Mouse (Mus musculus): Measurements from ENCODE around the gene Hhex. TPM values are rescaled to one million over a fixed set of nuclear protein-coding genes. Genes with fewer than 3 reads are reported as not detected.

Hhex gene
- polyA plus RNA-seq, 1 experiment from 2014 or later = 4.7 TPM

DNA sequence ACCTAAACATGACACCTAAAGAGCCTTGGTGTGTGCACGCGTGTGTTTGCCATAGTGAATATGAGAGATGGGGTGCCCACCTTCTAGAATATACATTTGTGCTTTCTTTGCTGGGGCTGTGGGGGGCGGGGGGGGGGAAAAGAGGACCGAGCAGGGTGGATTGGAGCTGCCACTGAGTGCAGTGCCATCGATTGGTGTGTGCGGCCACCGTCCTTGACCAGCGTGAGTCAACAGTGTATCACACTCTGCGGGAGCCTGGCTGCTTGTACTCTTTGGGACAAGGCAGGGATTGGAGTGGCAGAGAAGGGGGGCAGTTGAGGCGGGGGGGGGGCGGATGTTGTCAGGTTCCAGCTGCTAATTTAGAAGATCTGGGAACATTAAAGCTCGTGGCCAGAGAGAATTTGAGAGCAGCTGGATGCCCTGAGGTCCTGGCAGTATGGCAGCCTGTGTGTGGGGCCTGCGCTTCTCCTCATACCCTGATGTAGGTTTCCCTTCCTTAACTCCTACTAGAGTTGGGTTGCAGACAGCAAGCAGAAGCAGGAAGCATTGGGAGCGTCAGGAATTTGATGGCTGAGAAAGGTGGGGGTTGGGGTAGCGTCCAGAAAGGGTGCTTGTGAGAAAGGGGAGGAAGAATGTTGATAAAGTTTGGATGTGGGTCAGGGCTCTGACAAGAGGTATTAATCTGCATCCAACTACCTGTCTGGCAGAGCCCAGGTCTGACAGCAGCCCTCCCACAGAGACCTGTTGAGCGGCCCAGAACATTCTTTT lies 6.3 kb downstream of the Hhex start:
- H3K4me3 ChIP-seq (ENCODE audit: low read depth, low read length) = no peak overlapping the region
- no peak overlapping the region for H3K9ac ChIP-seq (ENCODE audit: low read length)
- H3K4me2 ChIP-seq (ENCODE audit: low read depth, severe bottlenecking) = no peak overlapping the region
- no peaks in the 10 kb centered on the region for H3K36me3 ChIP-seq (ENCODE audit: control insufficient read depth, insufficient read depth, low read length)
- DNase-seq (ENCODE audit: low spot score) (no peak), ATAC-seq (ENCODE audit: insufficient number of reproducible peaks, low FRiP score, low TSS enrichment, low read depth) (no peak)
- WGBS = 66% methylated on average over 16 of the region's 16 CpGs
- H3K9me3 ChIP-seq (ENCODE audit: control insufficient read depth, low read length) = no peaks in the 10 kb centered on the region
- peaks cover 4% of the 10 kb centered on the region; the same call in 1 of the 2 replicates for H3K4me1 ChIP-seq (ENCODE audit: control insufficient read depth, insufficient read depth, low read length)
- peaks cover 26% of the 10 kb centered on the region for H3K27me3 ChIP-seq (ENCODE audit: control insufficient read depth, insufficient read depth, low read length)
- H3K27ac ChIP-seq (replicated peaks; ENCODE audit: low read depth, low read length) = no peak overlapping the region

- no peak for DNase-seq (ENCODE audit: low spot score)
- Histone ChIP-seq H3K4me3 (ENCODE audit: low read depth, low read length) (no peak overlapping the region), H3K27ac (replicated peaks; ENCODE audit: low read depth, low read length) (no peak overlapping the region), H3K27me3 (ENCODE audit: control insufficient read depth, insufficient read depth, low read length) (peaks cover 8% of the 10 kb centered on the region; the same call in 1 of the 2 replicates), H3K9me3 (ENCODE audit: control insufficient read depth, low read length) (no peaks in the 10 kb centered on the region), H3K4me1 (ENCODE audit: control insufficient read depth, insufficient read depth, low read length) (no peaks in the 10 kb centered on the region), H3K9ac (ENCODE audit: low read length) (no peak overlapping the region), H3K36me3 (ENCODE audit: control insufficient read depth, insufficient read depth, low read length) (no peaks in the 10 kb centered on the region), H3K4me2 (ENCODE audit: low read depth, severe bottlenecking) (no peak overlapping the region)
- ATAC-seq (ENCODE audit: insufficient number of reproducible peaks, low FRiP score, low TSS enrichment, low read depth) = no peak
- 83% methylated on average over 10 of the region's 10 CpGs for WGBS
These were observed 8.1 kb downstream of the Hhex start for GRCm38 (mm10) chr19:37442524-37443286.

- ATAC-seq (ENCODE audit: insufficient number of reproducible peaks, low FRiP score, low TSS enrichment, low read depth) = no peak
- Histone ChIP-seq H3K36me3 (ENCODE audit: control insufficient read depth, insufficient read depth, low read length) (no peaks in the 10 kb centered on the region), H3K27me3 (ENCODE audit: control insufficient read depth, insufficient read depth, low read length) (peaks cover 6% of the 10 kb centered on the region; the same call in 1 of the 2 replicates), H3K27ac (replicated peaks; ENCODE audit: low read depth, low read length) (no peak overlapping the region), H3K9me3 (ENCODE audit: control insufficient read depth, low read length) (no peaks in the 10 kb centered on the region), H3K9ac (ENCODE audit: low read length) (no peak overlapping the region), H3K4me2 (ENCODE audit: low read depth, severe bottlenecking) (no peak overlapping the region), H3K4me3 (ENCODE audit: low read depth, low read length) (no peak overlapping the region), H3K4me1 (ENCODE audit: control insufficient read depth, insufficient read depth, low read length) (no peaks in the 10 kb centered on the region)
- DNase-seq (ENCODE audit: low spot score) = no peak
- WGBS = 71% methylated on average over 4 of the region's 4 CpGs
These were observed 9.1 kb downstream of the Hhex start for GRCm38 (mm10) chr19:37443631-37444140.

DNA sequence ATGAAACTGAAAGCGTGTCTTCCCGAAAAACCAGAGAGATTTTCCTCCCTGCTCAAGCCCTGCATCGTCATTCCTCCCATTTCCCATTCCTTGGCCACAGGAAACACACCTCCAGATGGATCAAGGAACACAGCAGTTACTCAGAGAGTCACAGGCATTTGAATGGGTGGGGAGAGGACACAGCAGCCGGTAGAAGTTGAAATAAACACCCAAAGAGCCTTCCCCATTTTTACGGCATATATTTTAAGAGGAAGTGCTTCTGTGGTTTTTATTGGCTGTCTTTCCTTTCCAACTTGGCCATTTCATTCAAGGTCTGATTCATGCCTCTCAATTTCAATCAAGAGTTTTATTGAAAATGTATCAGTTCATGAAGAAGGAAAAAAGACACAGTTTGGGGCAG lies 13.6 kb downstream of the Hhex start:
- no peaks in the 10 kb centered on the region for H3K9me3 ChIP-seq (ENCODE audit: control insufficient read depth, low read length)
- H3K4me1 ChIP-seq (ENCODE audit: control insufficient read depth, insufficient read depth, low read length) = no peaks in the 10 kb centered on the region
- DNase-seq (ENCODE audit: low spot score) (no peak), ATAC-seq (ENCODE audit: insufficient number of reproducible peaks, low FRiP score, low TSS enrichment, low read depth) (no peak)
- H3K9ac ChIP-seq (ENCODE audit: low read length) = no peak overlapping the region
- H3K27ac ChIP-seq (replicated peaks; ENCODE audit: low read depth, low read length) = no peak overlapping the region
- no peak overlapping the region for H3K4me3 ChIP-seq (ENCODE audit: low read depth, low read length)
- no peak overlapping the region for H3K4me2 ChIP-seq (ENCODE audit: low read depth, severe bottlenecking)
- no peaks in the 10 kb centered on the region for H3K36me3 ChIP-seq (ENCODE audit: control insufficient read depth, insufficient read depth, low read length)
- no peaks in the 10 kb centered on the region for H3K27me3 ChIP-seq (ENCODE audit: control insufficient read depth, insufficient read depth, low read length)
- WGBS = 54% methylated on average over 5 of the region's 5 CpGs

GRCm38 (mm10) chr19:37449246-37449645 lies 14.6 kb downstream of the Hhex start:
- H3K27ac ChIP-seq (replicated peaks; ENCODE audit: low read depth, low read length) = no peak overlapping the region
- H3K4me1 ChIP-seq (ENCODE audit: control insufficient read depth, insufficient read depth, low read length) = no peaks in the 10 kb centered on the region
- no peak overlapping the region for H3K4me2 ChIP-seq (ENCODE audit: low read depth, severe bottlenecking)
- ATAC-seq (ENCODE audit: insufficient number of reproducible peaks, low FRiP score, low TSS enrichment, low read depth) = no peak
- H3K36me3 ChIP-seq (ENCODE audit: control insufficient read depth, insufficient read depth, low read length) = no peaks in the 10 kb centered on the region
- DNase-seq (ENCODE audit: low spot score) = no peak
- H3K4me3 ChIP-seq (ENCODE audit: low read depth, low read length) = no peak overlapping the region
- H3K9ac ChIP-seq (ENCODE audit: low read length) = no peak overlapping the region
- H3K27me3 ChIP-seq (ENCODE audit: control insufficient read depth, insufficient read depth, low read length) = no peaks in the 10 kb centered on the region
- WGBS = 93% methylated on average over 3 of the region's 3 CpGs
- no peaks in the 10 kb centered on the region for H3K9me3 ChIP-seq (ENCODE audit: control insufficient read depth, low read length)

- no peak overlapping the region for H3K4me2 ChIP-seq (ENCODE audit: low read depth, severe bottlenecking)
- no peaks in the 10 kb centered on the region for H3K36me3 ChIP-seq (ENCODE audit: control insufficient read depth, insufficient read depth, low read length)
- H3K4me1 ChIP-seq (ENCODE audit: control insufficient read depth, insufficient read depth, low read length) = no peaks in the 10 kb centered on the region
- no peaks in the 10 kb centered on the region for H3K27me3 ChIP-seq (ENCODE audit: control insufficient read depth, insufficient read depth, low read length)
- WGBS = 94% methylated on average over 2 of the region's 2 CpGs
- ATAC-seq (ENCODE audit: insufficient number of reproducible peaks, low FRiP score, low TSS enrichment, low read depth) (no peak), DNase-seq (ENCODE audit: low spot score) (no peak)
- H3K4me3 ChIP-seq (ENCODE audit: low read depth, low read length) = no peak overlapping the region
- no peaks in the 10 kb centered on the region for H3K9me3 ChIP-seq (ENCODE audit: control insufficient read depth, low read length)
- H3K9ac ChIP-seq (ENCODE audit: low read length) = no peak overlapping the region
- H3K27ac ChIP-seq (replicated peaks; ENCODE audit: low read depth, low read length) = no peak overlapping the region
These were observed 20.9 kb downstream of the Hhex start for GRCm38 (mm10) chr19:37455528-37455927.

DNA sequence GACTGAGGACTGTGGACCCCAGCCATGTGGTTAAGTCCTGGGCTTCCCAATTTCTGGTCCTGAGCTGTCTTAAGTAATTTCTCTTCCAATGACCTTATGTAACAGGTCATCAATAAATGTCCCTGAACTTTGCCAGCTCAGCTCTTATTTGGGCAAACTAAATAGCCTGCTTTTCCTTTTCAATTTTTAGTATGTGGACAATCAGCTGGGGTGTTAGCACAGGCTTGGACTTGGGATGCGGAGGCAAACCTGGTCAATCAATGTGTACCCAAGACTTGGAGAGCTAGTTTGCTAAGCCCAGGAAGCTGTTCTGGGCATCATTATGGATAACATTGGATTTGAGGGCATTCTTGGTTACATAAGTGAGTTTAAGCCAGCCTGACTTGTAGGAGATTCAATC lies 21.4 kb downstream of the Hhex start:
- ATAC-seq (ENCODE audit: insufficient number of reproducible peaks, low FRiP score, low TSS enrichment, low read depth) (no peak), DNase-seq (ENCODE audit: low spot score) (no peak)
- no peaks in the 10 kb centered on the region for H3K36me3 ChIP-seq (ENCODE audit: control insufficient read depth, insufficient read depth, low read length)
- H3K4me2 ChIP-seq (ENCODE audit: low read depth, severe bottlenecking) = no peak overlapping the region
- H3K9ac ChIP-seq (ENCODE audit: low read length) = no peak overlapping the region
- H3K27ac ChIP-seq (replicated peaks; ENCODE audit: low read depth, low read length) = no peak overlapping the region
- no peaks in the 10 kb centered on the region for H3K4me1 ChIP-seq (ENCODE audit: control insufficient read depth, insufficient read depth, low read length)
- WGBS = 95% methylated on average over 1 of the region's 1 CpGs
- H3K9me3 ChIP-seq (ENCODE audit: control insufficient read depth, low read length) = no peaks in the 10 kb centered on the region
- H3K27me3 ChIP-seq (ENCODE audit: control insufficient read depth, insufficient read depth, low read length) = no peaks in the 10 kb centered on the region
- H3K4me3 ChIP-seq (ENCODE audit: low read depth, low read length) = no peak overlapping the region

DNA sequence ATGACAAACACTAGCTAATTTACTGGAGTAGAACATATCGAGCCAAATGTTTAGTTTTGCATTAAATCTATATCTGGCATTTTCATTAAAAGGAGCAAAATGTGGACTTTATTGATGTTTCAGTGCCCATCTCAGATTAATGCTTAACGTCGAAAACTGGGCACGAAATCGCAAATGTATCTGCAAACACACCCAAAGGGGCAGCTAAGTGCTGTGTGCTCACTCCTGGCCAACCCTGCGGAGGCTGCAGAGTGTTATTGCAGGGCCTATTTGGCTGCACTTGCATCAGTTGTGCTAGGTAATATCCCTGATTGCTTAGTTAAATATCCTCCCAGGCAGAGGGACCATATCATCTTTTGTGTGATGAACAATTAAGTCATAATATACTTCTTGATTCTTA lies 23.4 kb downstream of the Hhex start:
- DNase-seq (ENCODE audit: low spot score) (no peak), ATAC-seq (ENCODE audit: insufficient number of reproducible peaks, low FRiP score, low TSS enrichment, low read depth) (no peak)
- Histone ChIP-seq H3K4me1 (ENCODE audit: control insufficient read depth, insufficient read depth, low read length) (no peaks in the 10 kb centered on the region), H3K4me3 (ENCODE audit: low read depth, low read length) (no peak overlapping the region), H3K27ac (replicated peaks; ENCODE audit: low read depth, low read length) (no peak overlapping the region), H3K9me3 (ENCODE audit: control insufficient read depth, low read length) (no peaks in the 10 kb centered on the region), H3K4me2 (ENCODE audit: low read depth, severe bottlenecking) (no peak overlapping the region), H3K36me3 (ENCODE audit: control insufficient read depth, insufficient read depth, low read length) (no peaks in the 10 kb centered on the region), H3K27me3 (ENCODE audit: control insufficient read depth, insufficient read depth, low read length) (no peaks in the 10 kb centered on the region), H3K9ac (ENCODE audit: low read length) (no peak overlapping the region)
- 84% methylated on average over 6 of the region's 6 CpGs for WGBS
